Mouse (Mus musculus) liver, embryonic 15.5 days (tissue): ENCODE measurements around the gene Mndal. TPM values are rescaled to one million over a fixed set of nuclear protein-coding genes. Genes with fewer than 3 reads are reported as not detected.
A peak's percentile ranks its signal among the peaks of the same experiment; 100 is the strongest.
"Not testable (repeated sequence)": the region's sequence is repeated elsewhere in the genome, so short reads cannot be mapped to it uniquely, and the experiment has no call there.

Experiments used
- ATAC-seq: fragments of 200-750 bp; cut with Nextera tagmentation; 2 replicates; pipeline ENCODE4 v1.8.0; 2017; ENCODE audit warnings: moderate number of reproducible peaks, mild to moderate bottlenecking, moderate library complexity; ENCODE audit not compliant: insufficient read depth
- H3K27ac ChIP-seq: fragments of 300-500 bp; sonication (generic); replicated peaks from 2 replicates; pipeline ENCODE4 v1.5.1; 2015; ENCODE audit warnings: mild to moderate bottlenecking, inconsistent platforms
- H3K27me3 ChIP-seq: fragments of 300-500 bp; sonication (generic); 2 replicates; pipeline ENCODE4 v1.6.1; 2015; ENCODE audit warnings: mild to moderate bottlenecking, inconsistent platforms
- H3K36me3 ChIP-seq: fragments of 300-500 bp; sonication (generic); replicated peaks from 2 replicates; pipeline ENCODE4 v1.6.1; 2015; ENCODE audit warnings: moderate library complexity, mild to moderate bottlenecking, inconsistent platforms
- H3K4me1 ChIP-seq: fragments of 300-500 bp; sonication (generic); replicated peaks from 2 replicates; pipeline ENCODE4 v1.6.1; 2015; ENCODE audit warnings: inconsistent platforms
- H3K4me2 ChIP-seq: fragments of 300-500 bp; sonication (generic); 2 replicates; pipeline ENCODE4 v1.6.1; 2015; ENCODE audit warnings: moderate library complexity, mild to moderate bottlenecking, inconsistent platforms
- H3K4me3 ChIP-seq: fragments of 300-500 bp; sonication (generic); replicated peaks from 2 replicates; pipeline ENCODE4 v1.5.1; 2015; ENCODE audit warnings: mild to moderate bottlenecking, inconsistent platforms
- H3K9ac ChIP-seq: fragments of 300-500 bp; sonication (generic); 2 replicates; pipeline ENCODE4 v1.6.1; 2015; ENCODE audit warnings: moderate library complexity, mild to moderate bottlenecking, inconsistent platforms
- H3K9me3 ChIP-seq: fragments of 300-500 bp; sonication (generic); replicated peaks from 2 replicates; pipeline ENCODE4 v1.6.1; 2016; ENCODE audit warnings: inconsistent platforms
- WGBS: fragments of 180-500 bp; shearing (Covaris S2); methylation state at CpG from one replicate; pipeline ENCODE4 v1.1.7; 2015; ENCODE audit warnings: mixed read lengths; ENCODE audit not compliant: insufficient replicate concordance; 5-methylcytosine and 5-hydroxymethylcytosine counted together
- polyA plus RNA-seq: library from polyadenylated mRNA; unstranded; fragments of >200 nt; fragmentation: Nextera tagmentation; extraction: Ambion mirVana; gene quantifications from 2 replicates; pipeline ENCODE4 v1.2.1, GENCODE M21; 2015

Mndal gene
- polyA plus RNA-seq, 1 experiment from 2014 or later = 4.7 TPM

DNA sequence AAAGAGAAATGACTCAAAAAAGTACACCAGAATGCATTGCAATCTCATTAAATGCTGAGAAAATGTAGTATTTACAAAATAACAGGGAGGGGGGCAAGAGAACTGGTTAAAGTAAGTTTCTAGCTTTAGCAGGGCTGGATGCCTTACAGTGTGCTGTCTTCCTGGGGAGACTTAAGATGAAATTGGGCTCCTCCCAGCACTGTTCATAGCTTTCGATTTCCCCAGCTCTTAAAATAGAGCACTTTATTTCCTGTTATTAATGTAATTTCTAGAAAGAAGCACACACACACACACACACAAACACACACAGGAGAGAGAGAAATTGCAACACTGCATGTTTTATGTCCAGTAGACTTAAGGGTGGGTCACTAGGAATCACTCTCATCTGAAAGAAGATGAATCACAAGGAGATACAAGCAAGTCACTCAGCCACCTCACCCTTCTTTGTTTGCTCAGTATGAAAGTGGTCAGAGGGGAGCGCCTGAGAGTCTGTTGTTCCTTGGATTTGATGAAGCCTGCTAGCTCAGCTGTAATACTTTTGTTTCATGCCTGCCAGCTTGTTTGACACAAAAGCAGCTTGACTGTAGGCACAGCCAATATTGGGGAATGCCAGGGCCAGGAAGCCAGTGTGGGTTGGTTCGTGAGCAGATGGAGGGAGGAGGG is 62.2 kb downstream of the Mndal start:
- H3K4me3 ChIP-seq, H3K4me1 ChIP-seq, H3K4me2 ChIP-seq, H3K36me3 ChIP-seq, H3K9me3 ChIP-seq, H3K9ac ChIP-seq, H3K27ac ChIP-seq, H3K27me3 ChIP-seq: not testable (repeated sequence)
- WGBS = 45% methylated on average over 3 of the region's 3 CpGs
- ATAC-seq = 0 out of 2 replicates have a peak, but pooled peaks have one; percentile 25

DNA sequence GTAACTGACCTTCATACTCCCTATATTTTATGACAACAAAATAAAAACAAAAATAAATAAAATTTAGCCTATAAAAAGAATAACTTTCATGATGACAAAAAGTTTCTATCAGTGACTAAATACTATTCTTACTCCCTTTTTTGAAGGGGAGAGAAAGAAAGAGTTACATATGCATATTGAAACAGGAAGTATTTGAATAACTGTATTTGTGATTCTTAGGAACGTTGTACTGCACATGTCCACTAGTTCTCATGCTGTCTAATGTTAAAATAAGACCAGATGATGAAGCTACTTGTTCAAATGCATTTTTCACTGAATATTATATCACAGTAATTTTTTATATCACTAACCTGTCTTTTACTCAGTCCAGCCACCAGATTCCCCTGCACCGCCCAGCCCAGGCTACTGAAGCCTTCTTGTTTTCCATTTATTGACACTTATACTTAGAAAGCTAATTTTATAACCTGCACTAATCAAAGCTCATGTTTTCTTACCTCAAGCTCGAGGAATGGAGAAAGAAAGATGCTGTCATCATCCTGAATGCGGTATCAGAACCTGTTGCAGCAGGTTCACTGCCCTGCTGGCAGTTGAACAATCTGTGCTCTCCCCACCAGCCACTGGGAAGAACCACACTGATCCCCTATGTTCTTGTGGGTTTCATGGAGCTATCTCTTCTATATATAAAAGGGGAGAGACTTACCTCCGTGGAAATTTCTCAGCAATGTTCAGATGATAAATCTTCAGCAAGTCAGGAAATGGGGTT is 62.9 kb downstream of the Mndal start:
- H3K9me3 ChIP-seq, H3K4me2 ChIP-seq, H3K9ac ChIP-seq, ATAC-seq, H3K27me3 ChIP-seq, H3K4me1 ChIP-seq, H3K4me3 ChIP-seq, H3K27ac ChIP-seq, H3K36me3 ChIP-seq: not testable (repeated sequence)
- 38% methylated on average over 5 of the region's 5 CpGs for WGBS

DNA sequence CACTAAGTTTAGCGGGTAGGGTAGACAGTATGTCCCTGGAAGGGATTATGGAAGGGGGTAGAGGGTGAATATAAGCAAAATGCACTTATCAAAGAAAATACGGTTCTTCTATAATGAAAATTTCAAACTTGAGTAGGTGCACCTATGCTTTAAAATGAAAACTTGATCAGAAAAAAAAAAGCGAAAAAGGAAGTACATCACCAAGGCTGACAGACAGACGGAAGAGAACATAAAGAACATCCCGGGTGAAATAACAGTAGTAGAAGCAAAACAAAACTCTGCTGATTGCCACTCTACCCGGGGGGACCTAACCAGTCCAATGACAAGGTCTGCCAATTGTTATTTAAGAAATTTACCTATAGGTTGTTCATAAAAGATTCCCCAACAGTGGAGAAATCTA is 64.0 kb downstream of the Mndal start:
- not testable (repeated sequence) for ATAC-seq, H3K27me3 ChIP-seq, H3K27ac ChIP-seq, H3K36me3 ChIP-seq, H3K9ac ChIP-seq, H3K4me2 ChIP-seq, H3K9me3 ChIP-seq, H3K4me1 ChIP-seq, H3K4me3 ChIP-seq
- 56% methylated on average over 6 of the region's 6 CpGs for WGBS

DNA sequence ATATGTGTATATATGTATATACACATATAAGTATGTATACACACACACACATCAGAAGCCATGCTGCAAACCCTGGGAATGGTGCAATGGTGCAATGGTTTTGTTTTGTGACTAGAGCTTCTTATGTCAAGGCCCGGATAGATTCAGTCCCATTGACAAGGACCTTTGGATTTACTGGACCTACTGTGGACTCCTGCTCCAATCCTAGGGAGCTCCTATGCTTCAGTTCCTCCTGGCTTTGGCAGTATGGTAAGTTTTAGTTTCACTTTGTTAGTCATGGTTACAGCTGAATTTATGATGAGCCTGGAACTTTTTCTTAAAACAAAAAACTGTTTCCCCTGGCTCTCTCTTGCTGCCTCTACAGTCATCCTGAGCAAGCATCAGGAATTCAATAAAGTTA is 65.2 kb downstream of the Mndal start:
- WGBS = 68% methylated on average over 1 of the region's 1 CpGs
- not testable (repeated sequence) for H3K36me3 ChIP-seq, H3K27ac ChIP-seq, H3K9ac ChIP-seq, H3K4me2 ChIP-seq, H3K4me3 ChIP-seq, ATAC-seq, H3K27me3 ChIP-seq, H3K9me3 ChIP-seq, H3K4me1 ChIP-seq

DNA sequence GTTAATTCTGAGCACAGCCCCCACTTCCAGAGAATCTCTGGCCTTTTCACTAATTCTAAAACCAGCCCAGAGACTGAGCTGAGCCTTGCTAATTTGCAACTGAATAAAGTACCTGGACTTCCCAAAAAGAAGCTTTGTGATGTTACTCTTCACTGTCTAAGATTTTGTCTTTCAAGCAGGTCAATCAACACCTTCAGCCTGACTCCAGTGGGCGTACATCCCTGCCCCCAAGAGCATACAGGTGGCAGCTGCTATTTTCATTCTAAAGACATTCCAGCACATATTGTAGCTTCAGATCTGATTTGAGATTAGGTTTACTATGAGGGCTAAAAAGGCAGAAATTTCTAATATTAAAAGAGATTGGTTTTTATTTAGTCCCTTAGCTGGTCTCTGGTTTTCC is 73.7 kb downstream of the Mndal start:
- not testable (repeated sequence) for H3K4me3 ChIP-seq, H3K4me1 ChIP-seq, H3K36me3 ChIP-seq, ATAC-seq, H3K27me3 ChIP-seq, H3K4me2 ChIP-seq, H3K9me3 ChIP-seq, H3K9ac ChIP-seq, H3K27ac ChIP-seq
- whole genome bisulfite sequencing = 67% methylated on average over 1 of the region's 1 CpGs

DNA sequence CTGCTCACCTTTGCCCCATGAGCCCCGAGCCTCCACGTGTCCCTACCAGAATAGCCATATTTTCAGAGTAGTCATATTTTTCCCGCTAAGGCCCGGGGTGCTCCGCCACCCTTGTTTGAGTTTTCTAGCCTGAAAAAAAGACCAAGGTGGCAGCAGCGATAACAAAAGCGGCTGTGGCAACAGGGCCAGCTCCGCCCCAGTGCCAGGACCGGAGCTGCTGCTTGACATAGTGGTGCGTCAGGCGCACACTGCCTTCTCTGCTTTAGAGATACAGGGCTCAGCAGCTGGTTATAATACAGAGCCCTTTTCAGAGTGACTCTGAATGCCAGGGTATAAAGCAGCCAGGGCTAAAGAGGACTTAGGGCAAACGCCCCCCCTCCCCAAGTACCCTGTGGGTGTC is 75.8 kb downstream of the Mndal start:
- 68% methylated on average over 12 of the region's 12 CpGs for WGBS
- H3K4me3 ChIP-seq = no peak overlapping the region

DNA sequence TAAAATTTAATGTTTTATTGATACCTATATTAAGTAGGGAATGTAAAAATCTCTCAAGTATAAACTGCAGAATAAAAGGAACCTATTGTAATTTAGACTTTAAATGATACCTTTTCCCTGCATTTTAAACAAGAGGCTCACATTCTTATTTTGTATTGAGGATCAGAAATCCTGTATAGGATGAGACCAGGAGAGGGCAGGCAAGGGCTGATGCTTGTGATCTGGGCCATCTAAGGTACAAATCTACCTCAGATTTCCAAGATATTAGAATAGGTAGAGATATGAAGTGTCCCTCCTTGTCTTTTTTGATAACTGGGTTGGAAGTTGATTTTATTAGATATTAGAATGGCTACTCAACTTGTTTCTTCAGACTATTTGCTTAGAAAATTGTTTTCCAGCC is 88.6 kb downstream of the Mndal start:
- H3K4me3 ChIP-seq, H3K27ac ChIP-seq, H3K4me2 ChIP-seq, H3K9ac ChIP-seq, H3K9me3 ChIP-seq, H3K27me3 ChIP-seq, H3K4me1 ChIP-seq, ATAC-seq, H3K36me3 ChIP-seq: not testable (repeated sequence)

More for the DNA sequence above, 75.8 kb downstream of the Mndal start:
- Histone ChIP-seq H3K27me3 (no peaks in the 10 kb centered on the region), H3K27ac (0 out of 2 replicates have a peak overlapping the region, but pooled peaks have one; percentile 57), H3K9me3 (no peaks in the 10 kb centered on the region), H3K9ac (no peak overlapping the region), H3K4me1 (no peaks in the 10 kb centered on the region), H3K36me3 (no peaks in the 10 kb centered on the region), H3K4me2 (no peak overlapping the region)
- ATAC-seq = peak; percentile 94

DNA sequence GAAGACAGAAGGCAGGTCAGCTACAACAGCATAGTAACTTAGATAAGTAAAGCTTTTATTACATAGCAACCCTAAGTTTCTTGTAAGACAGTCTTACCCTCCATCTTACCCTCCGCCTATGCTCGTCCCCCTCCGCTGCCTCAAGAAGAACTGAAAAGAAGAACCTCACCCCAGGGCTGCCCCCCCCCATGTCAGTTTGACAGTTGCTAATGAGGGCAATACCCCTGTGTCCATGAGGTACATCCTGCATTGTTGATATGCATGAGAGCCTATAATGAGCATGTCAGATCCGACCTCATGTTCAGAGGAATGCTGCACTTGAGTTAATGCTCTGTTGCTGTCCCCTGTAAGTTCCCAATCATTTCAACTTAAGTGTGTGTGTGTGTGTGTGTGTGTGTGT is 89.4 kb downstream of the Mndal start:
- not testable (repeated sequence) for H3K4me2 ChIP-seq, H3K36me3 ChIP-seq, H3K9ac ChIP-seq, H3K9me3 ChIP-seq, H3K4me3 ChIP-seq, H3K4me1 ChIP-seq, ATAC-seq, H3K27ac ChIP-seq, H3K27me3 ChIP-seq
- WGBS = 77% methylated on average over 4 of the region's 4 CpGs

DNA sequence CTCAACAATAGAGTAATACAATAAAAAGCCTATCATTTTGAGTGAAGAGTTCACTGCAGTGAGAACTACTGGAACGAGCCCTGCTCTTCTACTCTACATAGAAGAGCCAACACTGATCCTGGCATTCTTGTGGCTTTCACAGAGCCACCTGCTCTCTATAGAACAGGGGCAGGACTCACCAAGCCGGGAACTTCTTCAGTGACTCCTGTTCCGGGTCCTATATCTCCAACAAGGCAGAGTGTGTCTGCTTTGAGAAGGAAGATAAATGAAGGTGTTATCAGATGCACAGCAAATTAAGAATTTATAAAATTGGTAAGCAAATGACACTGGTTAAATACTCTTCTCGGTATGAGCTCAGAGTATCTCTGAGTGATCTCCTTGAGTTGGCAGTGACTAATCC is 96.1 kb downstream of the Mndal start:
- H3K9ac ChIP-seq, H3K4me3 ChIP-seq, H3K27me3 ChIP-seq, ATAC-seq, H3K27ac ChIP-seq, H3K9me3 ChIP-seq, H3K4me1 ChIP-seq, H3K36me3 ChIP-seq, H3K4me2 ChIP-seq: not testable (repeated sequence)
- WGBS = 39% methylated on average over 4 of the region's 4 CpGs

DNA sequence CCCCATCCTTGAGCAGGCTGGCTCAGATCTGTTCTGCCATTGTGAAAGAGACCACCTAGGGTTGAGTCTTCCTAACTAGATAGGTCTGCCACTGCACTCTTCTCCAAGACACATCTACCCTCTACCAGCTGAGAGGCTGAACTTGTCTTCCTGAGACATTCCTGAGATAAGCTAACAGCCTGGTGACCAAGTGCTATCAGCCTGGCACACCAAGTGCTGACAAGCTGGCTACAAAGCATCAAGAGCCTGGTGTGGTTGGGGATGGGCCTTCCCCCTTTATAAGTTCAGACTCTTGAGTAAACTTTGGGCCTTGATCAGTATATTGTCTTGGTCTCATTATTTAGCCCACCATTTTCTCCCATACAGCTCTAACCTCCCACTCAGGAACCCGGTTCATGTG is 97.5 kb downstream of the Mndal start:
- Histone ChIP-seq H3K4me2 (peak overlapping the region; percentile 18), H3K9me3 (no peaks in the 10 kb centered on the region), H3K9ac (no peak overlapping the region), H3K4me1 (peaks cover 5% of the 10 kb centered on the region), H3K36me3 (no peaks in the 10 kb centered on the region), H3K27ac (peak overlapping the region; percentile 73), H3K4me3 (no peak overlapping the region), H3K27me3 (no peaks in the 10 kb centered on the region)
- WGBS = 54% methylated on average over 1 of the region's 1 CpGs
- ATAC-seq = peak; percentile 99

DNA sequence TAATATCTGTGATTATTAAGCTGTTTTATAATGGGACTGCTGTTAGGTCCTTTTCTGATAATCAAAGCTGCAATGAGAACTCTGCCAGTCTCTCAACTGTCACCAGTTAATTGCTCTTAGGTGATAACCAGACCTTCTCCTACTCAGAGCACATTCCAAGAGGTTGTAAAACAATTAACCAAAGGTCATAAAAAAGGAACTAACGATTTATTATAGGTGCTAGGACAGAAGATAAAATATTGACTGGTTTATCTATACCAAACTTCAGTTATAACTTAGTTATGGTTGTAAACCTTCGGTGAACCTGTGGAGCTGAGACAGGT is 120.8 kb downstream of the Mndal start:
- not testable (repeated sequence) for ATAC-seq, H3K9ac ChIP-seq, H3K27me3 ChIP-seq, H3K4me3 ChIP-seq, H3K4me1 ChIP-seq, H3K9me3 ChIP-seq, H3K27ac ChIP-seq, H3K36me3 ChIP-seq, H3K4me2 ChIP-seq
- WGBS = 33% methylated on average over 2 of the region's 2 CpGs
